Mouse (Mus musculus): ENCODE measurements at regions not wholly inside any gene's neighbourhood (a gene's known extent, or its start where the extent isn't known, plus 50 kb on each side); places are given as distances from the start of the nearest gene placed in this dataset.

DNA sequence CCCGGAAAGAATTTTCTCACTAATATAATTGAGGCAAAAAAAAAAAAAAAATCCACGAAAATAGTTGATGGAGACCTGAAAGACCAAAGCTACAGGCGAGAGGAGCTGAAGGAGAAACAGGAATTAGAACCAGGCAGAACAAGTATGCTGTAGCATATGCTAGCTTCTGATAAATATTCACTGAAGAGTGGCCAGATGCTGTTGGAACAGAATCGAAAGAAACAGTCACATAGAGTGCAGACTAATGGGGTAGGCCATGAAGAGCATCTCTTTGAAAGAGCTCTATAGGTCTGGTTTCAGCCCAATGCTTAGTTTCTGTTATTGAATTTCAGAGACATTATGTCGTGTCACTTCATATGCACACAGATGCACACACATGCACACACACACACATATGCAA lies 386.3 kb upstream of the Slc30a5 start:
- no peak for DNase-seq (ENCODE audit: low read depth, low spot score)

DNA sequence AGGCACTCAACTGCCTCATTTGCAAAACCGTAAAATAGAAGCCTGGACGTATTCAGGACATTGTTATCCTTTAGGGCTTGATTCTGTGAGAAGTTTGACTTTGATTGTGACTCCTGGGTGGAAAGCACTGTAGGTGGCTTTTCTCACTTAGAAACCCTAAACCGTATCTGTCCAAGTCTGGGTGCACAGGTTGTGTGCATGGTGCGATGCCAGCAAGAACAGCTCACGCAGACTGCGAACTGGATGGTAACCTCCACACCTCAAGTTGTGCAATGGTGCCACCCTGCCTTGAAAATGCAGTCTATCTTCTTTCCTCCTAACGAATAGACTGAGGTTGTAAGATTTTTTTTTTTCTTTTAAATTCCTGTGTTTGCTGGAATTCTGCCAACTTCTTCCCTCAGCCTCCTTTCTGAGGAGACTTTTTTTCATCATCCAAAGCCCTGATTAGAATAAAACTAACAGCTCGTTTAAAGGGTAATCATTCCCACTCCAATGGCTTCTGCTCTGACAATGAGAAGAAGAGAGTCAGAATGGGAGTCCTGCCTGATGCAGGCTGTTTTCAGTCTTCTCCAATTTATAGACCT lies 383.8 kb upstream of the Slc30a5 start:
- no peak for DNase-seq (ENCODE audit: low read depth, low spot score)

GRCm38 (mm10) chr13:101216421-101216820 lies 383.2 kb upstream of the Slc30a5 start:
- DNase-seq (ENCODE audit: low read depth, low spot score), result no peak

- no peak for DNase-seq (ENCODE audit: low read depth, low spot score)
Observed at GRCm38 (mm10) chr13:101215792-101216221, 382.6 kb upstream of the Slc30a5 start.

DNA sequence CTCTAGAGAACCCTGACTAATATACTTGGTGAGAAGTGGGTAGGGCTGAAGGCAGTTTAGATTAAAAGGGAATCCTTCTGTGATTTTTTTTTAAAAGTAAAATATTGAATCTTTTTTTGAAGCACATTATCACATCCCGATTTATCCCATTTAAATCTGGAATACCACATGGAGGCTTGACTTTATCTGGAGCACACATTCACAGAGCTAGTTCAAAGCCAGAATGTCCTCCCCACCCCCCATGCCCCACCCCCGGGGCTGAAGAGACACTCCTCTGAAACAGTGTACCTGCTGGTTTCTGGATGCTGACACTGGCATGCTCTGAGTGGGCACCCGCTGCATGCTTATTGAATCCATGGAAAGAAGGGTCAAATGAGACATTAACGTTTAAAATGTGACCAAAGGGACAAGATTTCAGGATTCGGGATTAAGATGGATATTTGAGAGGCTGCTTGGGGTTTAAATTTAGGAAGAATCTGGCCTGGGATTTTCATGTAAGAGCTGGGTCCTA lies 382.0 kb upstream of the Slc30a5 start:
- no peak for DNase-seq (ENCODE audit: low read depth, low spot score)

GRCm38 (mm10) chr13:101214094-101214493 lies 380.9 kb upstream of the Slc30a5 start:
- no peak for DNase-seq (ENCODE audit: low read depth, low spot score)

GRCm38 (mm10) chr13:101213121-101213916 lies 380.1 kb upstream of the Slc30a5 start:
- DNase-seq (ENCODE audit: low read depth, low spot score), result no peak

- DNase-seq (ENCODE audit: low read depth, low spot score), result no peak
Observed at GRCm38 (mm10) chr13:101212341-101212895, 379.2 kb upstream of the Slc30a5 start.

GRCm38 (mm10) chr13:101208788-101209187 lies 375.6 kb upstream of the Slc30a5 start:
- no peak for DNase-seq (ENCODE audit: low read depth, low spot score)

DNA sequence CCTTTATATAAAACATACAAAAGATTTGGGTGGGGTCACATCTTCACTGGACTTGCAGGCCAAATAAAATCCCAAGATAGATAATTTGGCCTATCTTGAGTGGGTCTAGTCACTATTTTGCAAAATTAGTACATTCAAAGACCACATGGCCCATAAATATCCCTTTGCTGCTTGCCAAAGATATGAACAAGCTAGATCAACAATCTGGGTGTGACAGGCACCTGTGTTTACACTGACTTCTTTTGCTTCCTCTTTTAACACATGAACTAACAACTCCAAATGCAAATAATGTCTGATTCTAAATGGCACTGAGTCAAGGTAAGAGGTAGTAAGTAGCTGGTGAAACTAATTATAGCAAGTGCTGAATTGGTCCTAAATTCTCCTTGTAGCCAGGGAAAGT lies 370.2 kb upstream of the Slc30a5 start:
- DNase-seq (ENCODE audit: low read depth, low spot score), result no peak

- no peak for DNase-seq (ENCODE audit: low read depth, low spot score)
Observed at GRCm38 (mm10) chr13:101202565-101203313, 369.5 kb upstream of the Slc30a5 start.

GRCm38 (mm10) chr13:101190249-101190830 lies 357.1 kb upstream of the Slc30a5 start:
- no peak for DNase-seq (ENCODE audit: low read depth, low spot score)

DNA sequence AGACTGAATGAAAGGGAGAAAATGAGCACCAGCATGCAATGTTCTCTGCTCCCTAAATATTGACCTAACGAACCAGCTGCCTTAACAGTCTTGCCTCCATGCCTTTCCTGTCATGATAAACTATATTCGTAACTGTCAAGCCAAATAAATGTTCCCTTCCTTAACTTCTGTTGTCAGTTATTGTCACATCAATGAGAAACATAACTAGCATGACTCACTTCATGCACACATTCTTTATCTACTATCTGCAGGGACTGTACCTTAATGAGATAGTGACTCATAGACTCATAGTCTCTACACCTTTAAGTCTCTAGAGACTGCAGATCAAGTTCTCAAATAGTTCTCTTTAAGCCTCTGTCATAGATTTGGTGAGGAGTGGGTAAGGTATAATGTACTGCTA lies 349.2 kb upstream of the Slc30a5 start:
- DNase-seq (ENCODE audit: low read depth, low spot score), result no peak

DNA sequence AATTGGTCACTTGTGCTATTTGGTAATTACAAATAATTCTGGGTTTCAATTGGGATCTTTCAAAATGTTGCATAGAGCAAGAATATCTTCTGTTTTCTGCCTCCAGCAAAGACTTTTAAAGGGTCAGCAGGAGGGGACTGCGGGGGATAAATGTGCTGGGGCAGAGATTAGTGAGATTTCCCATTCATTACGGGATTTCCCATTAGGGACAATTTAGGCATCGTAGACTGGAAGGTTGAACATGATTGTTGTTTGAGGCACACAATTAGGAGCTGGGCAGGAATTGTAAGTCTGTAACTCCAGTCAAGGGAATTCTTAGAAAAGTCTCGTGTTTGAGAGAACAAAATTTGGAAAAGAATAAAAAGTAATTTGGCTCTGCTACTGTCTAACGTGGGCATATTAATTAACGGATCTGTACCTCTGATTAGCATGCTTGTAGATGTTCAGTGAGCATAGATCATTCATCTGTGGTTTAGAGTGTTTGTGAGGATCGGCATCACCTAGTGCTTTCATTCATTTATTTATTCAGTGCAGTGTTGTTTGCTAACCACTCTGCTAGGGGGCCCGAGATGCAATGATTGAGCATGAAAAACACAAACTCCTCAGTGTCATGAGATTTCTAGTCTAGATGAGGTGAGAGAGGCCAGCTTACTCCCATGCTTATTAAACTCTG lies 341.9 kb upstream of the Slc30a5 start:
- DNase-seq (ENCODE audit: low read depth, low spot score), result no peak

- DNase-seq (ENCODE audit: low read depth, low spot score), result no peak
Observed at GRCm38 (mm10) chr13:101161768-101162167, 328.5 kb upstream of the Slc30a5 start.

GRCm38 (mm10) chr13:101159878-101160277 lies 326.7 kb upstream of the Slc30a5 start:
- DNase-seq (ENCODE audit: low read depth, low spot score), result no peak

DNA sequence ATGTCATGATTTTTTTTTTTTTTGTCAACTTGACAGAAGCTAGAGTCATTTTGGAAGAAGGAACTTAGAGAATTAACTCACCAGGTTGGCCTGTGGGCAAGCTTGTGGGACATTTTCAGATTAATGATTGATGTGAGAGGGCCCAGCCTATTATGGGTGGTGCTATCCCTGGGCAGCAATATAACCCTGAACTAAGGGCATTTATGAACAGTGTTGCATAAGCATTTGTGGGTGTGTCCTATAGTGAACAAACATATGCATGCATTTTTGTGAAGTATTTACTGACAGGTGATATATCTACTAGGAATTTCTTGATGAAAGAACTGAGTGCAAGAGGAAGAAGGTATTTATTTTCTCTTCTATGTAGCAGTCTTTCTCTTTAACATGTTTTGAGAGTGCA lies 320.5 kb upstream of the Slc30a5 start:
- DNase-seq (ENCODE audit: low read depth, low spot score), result no peak

DNA sequence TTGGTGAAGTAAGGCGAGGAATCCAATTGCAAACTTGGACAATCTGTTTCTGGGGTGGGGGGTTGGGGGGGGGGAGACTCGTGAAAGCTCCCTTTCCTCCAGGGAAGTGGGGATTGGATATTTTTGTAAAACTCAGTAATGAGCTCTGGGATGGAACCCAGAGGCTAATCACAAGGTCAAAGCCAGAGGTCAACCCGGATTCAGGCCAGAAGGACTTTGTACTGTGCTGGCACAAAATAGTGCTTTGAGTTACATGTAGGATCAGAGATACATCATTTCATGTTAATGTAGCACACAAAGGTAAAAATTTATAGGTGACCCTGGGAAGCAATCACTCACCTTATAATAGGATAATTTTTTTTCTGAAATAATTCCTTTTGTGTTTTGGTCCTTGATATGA lies 309.5 kb upstream of the Slc30a5 start:
- DNase-seq (ENCODE audit: low read depth, low spot score), result no peak

DNA sequence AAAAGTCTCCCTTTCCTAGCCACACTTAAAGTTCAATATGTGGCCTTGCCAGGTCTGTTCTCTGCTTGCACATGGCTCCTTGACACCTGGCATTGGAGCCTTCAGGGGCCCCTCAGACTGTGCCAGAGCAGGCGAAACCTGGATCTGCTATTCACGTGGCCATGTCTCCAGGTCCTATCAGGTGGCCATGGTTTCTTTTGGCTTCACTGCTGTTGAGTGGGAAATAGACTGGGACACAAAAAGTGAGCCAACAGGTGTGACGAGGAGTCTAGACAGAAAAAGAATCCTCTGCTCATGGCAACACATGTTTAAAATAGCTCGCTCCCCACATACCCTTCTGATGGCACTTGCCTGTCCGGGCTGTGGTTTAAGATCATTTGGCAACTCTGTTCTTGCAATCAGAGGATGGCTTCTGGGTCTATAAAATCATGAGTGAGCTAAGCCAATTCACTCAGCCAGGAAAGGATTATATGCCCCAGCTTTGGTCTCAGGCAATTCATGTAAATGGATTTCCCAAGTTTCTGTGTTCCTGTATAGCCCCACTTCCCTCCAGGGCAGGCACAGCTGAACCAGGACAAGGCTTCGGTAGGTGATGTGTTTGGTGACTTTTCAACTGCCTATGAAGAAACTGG lies 309.0 kb upstream of the Slc30a5 start:
- DNase-seq (ENCODE audit: low read depth, low spot score), result no peak

DNA sequence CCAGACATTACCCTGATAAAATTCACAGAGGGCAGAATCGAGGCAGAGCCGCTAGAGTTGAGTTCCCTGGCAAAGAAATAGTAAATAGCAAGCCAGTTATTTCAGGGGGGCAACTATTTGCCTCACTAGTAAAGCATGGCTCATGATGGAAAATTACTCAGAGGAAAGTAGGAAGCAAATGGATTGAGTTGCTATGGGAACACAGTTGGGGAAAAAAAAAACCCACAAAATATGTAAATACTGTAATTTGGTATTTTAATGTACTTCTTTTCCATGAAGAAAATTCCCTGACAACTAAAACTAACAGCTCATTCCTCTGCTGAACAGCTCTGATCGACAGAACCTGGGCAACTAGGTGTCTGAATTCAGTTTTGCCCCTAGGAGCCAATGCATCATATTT lies 296.2 kb upstream of the Slc30a5 start:
- no peak for DNase-seq (ENCODE audit: low read depth, low spot score)

- DNase-seq (ENCODE audit: low read depth, low spot score), result no peak
Observed at GRCm38 (mm10) chr13:101127808-101128207, 294.6 kb upstream of the Slc30a5 start.
